Mouse (Mus musculus) neural tube, embryonic 12.5 days (tissue): ENCODE measurements around the gene C1ql4. TPM values are rescaled to one million over a fixed set of nuclear protein-coding genes. Genes with fewer than 3 reads are reported as not detected.
A peak's percentile ranks its signal among the peaks of the same experiment; 100 is the strongest.
"Not testable (repeated sequence)": the region's sequence is repeated elsewhere in the genome, so short reads cannot be mapped to it uniquely, and the experiment has no call there.

Source experiments
- ATAC-seq: fragments of 200-750 bp; cut with Nextera tagmentation; 2 replicates; pipeline ENCODE4 v1.8.0; 2017; ENCODE audit warnings: low read depth, mild to moderate bottlenecking, moderate TSS enrichment, moderate library complexity; ENCODE audit not compliant: low FRiP score
- H3K27ac ChIP-seq: fragments of 300-500 bp; sonication (generic); 2 replicates; pipeline ENCODE4 v1.5.1; 2016
- H3K27me3 ChIP-seq: fragments of 300-500 bp; sonication (generic); replicated peaks from 2 replicates; pipeline ENCODE4 v1.6.1; 2016; ENCODE audit warnings: mild to moderate bottlenecking
- H3K36me3 ChIP-seq: fragments of 300-500 bp; sonication (generic); 2 replicates; pipeline ENCODE4 v1.6.1; 2016; ENCODE audit warnings: mild to moderate bottlenecking
- H3K4me1 ChIP-seq: fragments of 300-500 bp; sonication (generic); 2 replicates; pipeline ENCODE4 v1.6.1; 2016
- H3K4me2 ChIP-seq: fragments of 300-500 bp; sonication (generic); replicated peaks from 2 replicates; pipeline ENCODE4 v1.6.1; 2016; ENCODE audit warnings: mild to moderate bottlenecking
- H3K4me3 ChIP-seq: fragments of 300-500 bp; sonication (generic); 2 replicates; pipeline ENCODE4 v1.5.1; 2016
- H3K9ac ChIP-seq: fragments of 300-500 bp; sonication (generic); 2 replicates; pipeline ENCODE4 v1.6.1; 2016; ENCODE audit warnings: mild to moderate bottlenecking
- H3K9me3 ChIP-seq: fragments of 300-500 bp; sonication (generic); 2 replicates; pipeline ENCODE4 v1.6.1; 2016; ENCODE audit warnings: mild to moderate bottlenecking
- WGBS: fragments of 180-500 bp; shearing (Covaris S2); methylation state at CpG from one replicate; pipeline ENCODE4 v1.1.7; 2016; 5-methylcytosine and 5-hydroxymethylcytosine counted together
- polyA plus RNA-seq: library from polyadenylated mRNA; unstranded; fragments of >200 nt; fragmentation: Nextera tagmentation; extraction: Ambion mirVana; gene quantifications from 2 replicates; pipeline ENCODE4 v1.2.1, GENCODE M21; 2016

The C1ql4 gene
- polyA plus RNA-seq, 1 experiment from 2014 or later: 4.4 TPM

GRCm38 (mm10) chr15:99056332-99056731, 31.3 kb downstream of the C1ql4 start:
- no peaks in the 10 kb centered on the region for H3K9me3 ChIP-seq
- peaks cover 24% of the 10 kb centered on the region for H3K4me1 ChIP-seq
- peak overlapping the region; percentile 37 for H3K4me3 ChIP-seq
- peaks cover 79% of the 10 kb centered on the region for H3K27me3 ChIP-seq
- no peak overlapping the region for H3K27ac ChIP-seq
- peak overlapping the region; percentile 63 for H3K4me2 ChIP-seq
- no peak overlapping the region; the same call in 1 of the 2 replicates for H3K9ac ChIP-seq
- 7% methylated on average over 14 of the region's 14 CpGs for WGBS
- no peak for ATAC-seq
- no peaks in the 10 kb centered on the region for H3K36me3 ChIP-seq

GRCm38 (mm10) chr15:99055511-99055961, 32.1 kb downstream of the C1ql4 start:
- WGBS: 1% methylated on average over 37 of the region's 37 CpGs
- Histone ChIP-seq H3K36me3 (no peaks in the 10 kb centered on the region), H3K9me3 (no peaks in the 10 kb centered on the region), H3K4me3 (peak overlapping the region; percentile 37), H3K4me2 (peak overlapping the region; percentile 63), H3K4me1 (peaks cover 24% of the 10 kb centered on the region), H3K27ac (no peak overlapping the region), H3K9ac (peak overlapping the region; percentile 38; the same call in 1 of the 2 replicates), H3K27me3 (peaks cover 74% of the 10 kb centered on the region)
- no peak for ATAC-seq

- Histone ChIP-seq H3K9ac (peak within 1 kb of the TSS; percentile 38; the same call in 1 of the 2 replicates), H3K4me1 (peaks cover 24% of the 10 kb centered on the region), H3K36me3 (no peaks in the 10 kb centered on the region), H3K9me3 (no peaks in the 10 kb centered on the region), H3K4me3 (peak within 1 kb of the TSS; percentile 37), H3K27ac (no peak within 1 kb of the TSS), H3K4me2 (peak within 1 kb of the TSS; percentile 63), H3K27me3 (peaks cover 77% of the 10 kb centered on the region)
- ATAC-seq: no peak
- WGBS: 2% methylated on average over 30 of the region's 30 CpGs
Observed at GRCm38 (mm10) chr15:99055040-99055439, 32.6 kb downstream of the C1ql4 start, which contains the start of gene Prph. Prph (plus strand) TSS chr15:99055174.

GRCm38 (mm10) chr15:99053373-99053772, 34.2 kb downstream of the C1ql4 start:
- Histone ChIP-seq H3K27ac (no peak overlapping the region), H3K9ac (no peak overlapping the region), H3K4me3 (no peak overlapping the region), H3K9me3 (no peaks in the 10 kb centered on the region), H3K4me2 (peak overlapping the region; percentile 27), H3K4me1 (peaks cover 24% of the 10 kb centered on the region), H3K36me3 (no peaks in the 10 kb centered on the region), H3K27me3 (peaks cover 63% of the 10 kb centered on the region)
- no peak for ATAC-seq
- 8% methylated on average over 9 of the region's 9 CpGs for WGBS

GRCm38 (mm10) chr15:99049473-99050253, 38.0 kb downstream of the C1ql4 start:
- H3K27me3 ChIP-seq: peaks cover 33% of the 10 kb centered on the region
- no peak overlapping the region for H3K27ac ChIP-seq
- ATAC-seq: no peak
- 35% methylated on average over 13 of the region's 13 CpGs for WGBS
- no peak overlapping the region for H3K9ac ChIP-seq
- no peak overlapping the region for H3K4me3 ChIP-seq
- H3K9me3 ChIP-seq: no peaks in the 10 kb centered on the region
- H3K4me1 ChIP-seq: peaks cover 9% of the 10 kb centered on the region
- no peaks in the 10 kb centered on the region for H3K36me3 ChIP-seq
- H3K4me2 ChIP-seq: no peak overlapping the region

GRCm38 (mm10) chr15:99045734-99046133, 41.9 kb downstream of the C1ql4 start:
- not testable (repeated sequence) for H3K4me2 ChIP-seq, ATAC-seq, H3K36me3 ChIP-seq, H3K4me3 ChIP-seq, H3K4me1 ChIP-seq, H3K9me3 ChIP-seq, H3K9ac ChIP-seq, H3K27ac ChIP-seq
- peaks cover 11% of the 10 kb centered on the region for H3K27me3 ChIP-seq
- 80% methylated on average over 6 of the region's 6 CpGs for WGBS

- H3K9me3 ChIP-seq: no peaks in the 10 kb centered on the region
- peaks cover 7% of the 10 kb centered on the region for H3K27me3 ChIP-seq
- H3K36me3 ChIP-seq: no peaks in the 10 kb centered on the region
- ATAC-seq: no peak
- WGBS: 65% methylated on average over 3 of the region's 3 CpGs
- peaks cover 5% of the 10 kb centered on the region; the same call in 1 of the 2 replicates for H3K4me1 ChIP-seq
- no peak overlapping the region for H3K9ac ChIP-seq
- H3K4me3 ChIP-seq: no peak overlapping the region
- H3K27ac ChIP-seq: no peak overlapping the region
- H3K4me2 ChIP-seq: no peak overlapping the region
Observed at GRCm38 (mm10) chr15:99044854-99045253, 42.8 kb downstream of the C1ql4 start.

- Histone ChIP-seq H3K9me3 (no peaks in the 10 kb centered on the region), H3K4me2 (no peak overlapping the region), H3K27me3 (peaks cover 4% of the 10 kb centered on the region), H3K9ac (no peak overlapping the region), H3K36me3 (peaks cover 5% of the 10 kb centered on the region), H3K4me1 (peaks cover 5% of the 10 kb centered on the region; the same call in 1 of the 2 replicates), H3K27ac (no peak overlapping the region), H3K4me3 (no peak overlapping the region)
- 88% methylated on average over 5 of the region's 5 CpGs for WGBS
- ATAC-seq: no peak
Observed at GRCm38 (mm10) chr15:99042334-99042733, 45.3 kb downstream of the C1ql4 start.

- Histone ChIP-seq H3K9me3 (no peaks in the 10 kb centered on the region), H3K4me3 (no peak overlapping the region), H3K9ac (no peak overlapping the region), H3K27me3 (no peaks in the 10 kb centered on the region), H3K36me3 (peaks cover 11% of the 10 kb centered on the region), H3K4me1 (peaks cover 5% of the 10 kb centered on the region; the same call in 1 of the 2 replicates), H3K27ac (no peak overlapping the region), H3K4me2 (no peak overlapping the region)
- no peak for ATAC-seq
- 65% methylated on average over 21 of the region's 21 CpGs for WGBS
Observed at GRCm38 (mm10) chr15:99040920-99041856, 46.4 kb downstream of the C1ql4 start.

- H3K27ac ChIP-seq: no peak overlapping the region
- WGBS: 70% methylated on average over 26 of the region's 26 CpGs
- no peak overlapping the region for H3K4me3 ChIP-seq
- no peaks in the 10 kb centered on the region for H3K9me3 ChIP-seq
- no peak for ATAC-seq
- H3K36me3 ChIP-seq: peaks cover 20% of the 10 kb centered on the region
- peaks cover 5% of the 10 kb centered on the region; the same call in 1 of the 2 replicates for H3K4me1 ChIP-seq
- H3K4me2 ChIP-seq: no peak overlapping the region
- H3K27me3 ChIP-seq: no peaks in the 10 kb centered on the region
- H3K9ac ChIP-seq: no peak overlapping the region
Observed at GRCm38 (mm10) chr15:99039996-99040919, 47.4 kb downstream of the C1ql4 start.

- Histone ChIP-seq H3K9me3 (no peaks in the 10 kb centered on the region), H3K4me3 (no peak overlapping the region), H3K9ac (no peak overlapping the region), H3K4me2 (no peak overlapping the region), H3K36me3 (peaks cover 29% of the 10 kb centered on the region), H3K4me1 (peaks cover 5% of the 10 kb centered on the region; the same call in 1 of the 2 replicates), H3K27ac (no peak overlapping the region), H3K27me3 (no peaks in the 10 kb centered on the region)
- ATAC-seq: no peak
- WGBS: 89% methylated on average over 4 of the region's 4 CpGs
Observed at GRCm38 (mm10) chr15:99039306-99039705, 48.3 kb downstream of the C1ql4 start.
